Mouse (Mus musculus) myocyte (in vitro differentiated cells): ENCODE results near the gene Selenom. TPM values are rescaled to one million over a fixed set of nuclear protein-coding genes. Genes with fewer than 3 reads are reported as not detected.
A peak's percentile ranks its signal among the peaks of the same experiment; 100 is the strongest.

Experiments
- H3K27me3 ChIP-seq: one replicate; pipeline ENCODE4 v1.6.1; 2011; ENCODE audit not compliant: control insufficient read depth, insufficient read depth, insufficient read length
- H3K36me3 ChIP-seq: one replicate; pipeline ENCODE4 v1.6.1; 2011; ENCODE audit not compliant: control insufficient read depth, insufficient read depth
- H3K4me2 ChIP-seq: one replicate; pipeline ENCODE4 v1.6.1; 2011; ENCODE audit warnings: low read depth, control low read depth
- H3K4me3 ChIP-seq: one replicate; pipeline ENCODE4 v1.5.1; 2011; ENCODE audit warnings: mild to moderate bottlenecking, control low read depth, moderate library complexity
- H3K79me2 ChIP-seq: one replicate; pipeline ENCODE4 v1.6.1; 2011; ENCODE audit not compliant: control insufficient read depth, insufficient read depth
- H3ac ChIP-seq: one replicate; pipeline ENCODE4 v1.6.1; 2011; ENCODE audit not compliant: control insufficient read depth, insufficient read length
- CEBPB ChIP-seq: IDR thresholded peaks from 2 replicates; pipeline ENCODE4 v1.6.1; 2011; ENCODE audit warnings: mild to moderate bottlenecking, moderate library complexity; ENCODE audit not compliant: poor library complexity, insufficient read depth, severe bottlenecking
- E2F4 ChIP-seq: IDR thresholded peaks from one replicate; pipeline ENCODE4 v1.6.1; 2011; ENCODE audit warnings: mild to moderate bottlenecking, control low read depth, moderate library complexity; ENCODE audit not compliant: insufficient read depth
- MAX ChIP-seq: IDR thresholded peaks from one replicate; pipeline ENCODE4 v1.6.1; 2011; ENCODE audit warnings: low read depth, mild to moderate bottlenecking, control low read depth
- MYOD1 ChIP-seq, 3 experiments: IDR thresholded peaks; one replicate each; pipeline ENCODE4 v1.6.1; 2011; ENCODE audit warnings: control low read depth in 2 of 3, low read depth in 2 of 3, mild to moderate bottlenecking in 2 of 3, moderate library complexity in 1 of 3; ENCODE audit not compliant: insufficient read length in 2 of 3, control insufficient read depth in 1 of 3
- MYOG ChIP-seq, 3 experiments: IDR thresholded peaks; one replicate each; pipeline ENCODE4 v1.6.1; 2011; ENCODE audit warnings: control low read depth in 2 of 3, low read depth in 2 of 3, mild to moderate bottlenecking in 2 of 3; ENCODE audit not compliant: insufficient read length in 2 of 3, control insufficient read depth in 1 of 3, insufficient read depth in 1 of 3
- POLR2A ChIP-seq: IDR thresholded peaks from one replicate; pipeline ENCODE4 v1.6.1; 2011; ENCODE audit warnings: low read depth, mild to moderate bottlenecking, control low read depth, moderate library complexity; ENCODE audit not compliant: insufficient read length
- POLR2AphosphoS2 ChIP-seq: IDR thresholded peaks from one replicate; pipeline ENCODE4 v1.6.1; 2011; ENCODE audit warnings: low read depth, control low read depth; ENCODE audit not compliant: insufficient read length
- REST ChIP-seq: IDR thresholded peaks from one replicate; pipeline ENCODE4 v1.6.1; 2011; ENCODE audit warnings: mild to moderate bottlenecking, control low read depth, moderate library complexity; ENCODE audit not compliant: insufficient read depth, insufficient read length
- SRF ChIP-seq: IDR thresholded peaks from one replicate; pipeline ENCODE4 v1.6.1; 2011; ENCODE audit warnings: low read depth; ENCODE audit not compliant: control insufficient read depth, insufficient read length
- TCF12 ChIP-seq: IDR thresholded peaks from one replicate; pipeline ENCODE4 v1.6.1; 2011; ENCODE audit warnings: mild to moderate bottlenecking, control low read depth; ENCODE audit not compliant: poor library complexity, insufficient read depth, severe bottlenecking
- TCF3 ChIP-seq: IDR thresholded peaks from one replicate; pipeline ENCODE4 v1.6.1; 2011; ENCODE audit warnings: low read depth, control low read depth; ENCODE audit not compliant: insufficient read length
- USF1 ChIP-seq: IDR thresholded peaks from one replicate; pipeline ENCODE4 v1.6.1; 2011; ENCODE audit warnings: low read depth, mild to moderate bottlenecking, control low read depth, moderate library complexity
- polyA plus RNA-seq: library from polyadenylated mRNA; unstranded; fragments of >200 nt; fragmentation: generic; extraction: Trizol; gene quantifications from one replicate; pipeline ENCODE4 v1.2.1, GENCODE M21; 2012; ENCODE audit warnings: missing spikeins

Selenom gene
- polyA plus RNA-seq, 1 experiment = 270 TPM

DNA sequence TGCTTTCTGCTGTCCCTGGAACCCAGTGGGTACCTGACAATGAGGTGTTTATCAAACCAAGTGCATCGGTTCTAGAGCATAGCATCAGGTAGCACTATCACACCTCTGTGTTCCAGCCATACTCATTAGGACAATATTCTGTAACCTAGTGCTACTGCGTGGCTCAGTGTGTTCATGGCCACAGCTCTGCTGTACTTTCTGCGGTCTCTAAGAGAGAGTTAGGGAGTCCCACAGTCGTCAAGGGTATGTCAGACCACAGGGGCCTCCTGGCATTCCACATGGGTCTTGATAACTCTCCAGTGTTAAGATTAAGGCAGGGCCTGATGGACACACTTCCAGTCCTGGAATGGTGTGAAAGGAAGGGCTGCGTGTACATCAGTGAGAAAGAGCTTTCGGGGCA is 49.4 kb downstream of the Selenom start:
- Histone ChIP-seq H3K36me3 (no peaks in the 10 kb centered on the region), H3K4me3 (no peak overlapping the region), H3K27me3 (no peaks in the 10 kb centered on the region), H3K4me2 (no peak overlapping the region), H3K79me2 (no peaks in the 10 kb centered on the region), H3ac (no peak overlapping the region)
- TF ChIP-seq CEBPB = no peak
- TF ChIP-seq E2F4 = no peak
- no peak for TF ChIP-seq TCF3
- TF ChIP-seq USF1 = no peak
- TF ChIP-seq POLR2AphosphoS2 = no peak
- no peak for TF ChIP-seq SRF
- TF ChIP-seq TCF12 = no peak
- TF ChIP-seq REST = no peak
- no peak for TF ChIP-seq POLR2A
- no peak for TF ChIP-seq MYOG (IDR thresholded peaks at IDR 0.05; ENCODE audit: control insufficient read depth in 1 of 3, insufficient read depth in 1 of 3, insufficient read length in 2 of 3, low read depth in 2 of 3)
- no peak for TF ChIP-seq MAX
- TF ChIP-seq MYOD1 (IDR thresholded peaks at IDR 0.05; ENCODE audit: control insufficient read depth in 1 of 3, insufficient read length in 2 of 3, low read depth in 2 of 3) = no peak

DNA sequence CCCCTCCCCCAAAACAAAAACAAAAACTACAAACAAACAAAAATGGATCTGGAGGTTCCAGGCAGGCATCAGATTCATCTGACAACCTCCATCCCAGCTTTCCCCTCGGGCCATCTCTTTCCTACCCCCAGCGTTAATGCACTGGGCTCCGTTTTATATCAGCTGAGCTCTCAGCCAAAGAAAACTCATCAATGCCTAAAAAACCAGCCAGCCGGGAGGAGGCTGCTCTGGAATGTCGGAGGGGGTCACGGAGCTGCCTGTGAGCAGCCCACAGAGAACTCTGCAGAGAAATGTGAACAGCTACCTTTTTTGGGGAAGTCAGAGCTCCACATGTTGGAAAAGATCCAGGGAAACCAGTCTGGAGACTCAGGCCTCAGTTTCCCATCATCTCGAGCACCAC is 50.0 kb downstream of the Selenom start:
- TF ChIP-seq POLR2A (no peak), POLR2AphosphoS2 (no peak), CEBPB (no peak), E2F4 (no peak), TCF12 (no peak), SRF (no peak), MAX (no peak), USF1 (no peak), MYOG (IDR thresholded peaks at IDR 0.05; ENCODE audit: control insufficient read depth in 1 of 3, insufficient read depth in 1 of 3, insufficient read length in 2 of 3, low read depth in 2 of 3) (no peak), TCF3 (no peak)
- Histone ChIP-seq H3K79me2 (no peaks in the 10 kb centered on the region), H3K36me3 (no peaks in the 10 kb centered on the region), H3K4me3 (no peak overlapping the region), H3ac (no peak overlapping the region), H3K27me3 (no peaks in the 10 kb centered on the region), H3K4me2 (no peak overlapping the region)

DNA sequence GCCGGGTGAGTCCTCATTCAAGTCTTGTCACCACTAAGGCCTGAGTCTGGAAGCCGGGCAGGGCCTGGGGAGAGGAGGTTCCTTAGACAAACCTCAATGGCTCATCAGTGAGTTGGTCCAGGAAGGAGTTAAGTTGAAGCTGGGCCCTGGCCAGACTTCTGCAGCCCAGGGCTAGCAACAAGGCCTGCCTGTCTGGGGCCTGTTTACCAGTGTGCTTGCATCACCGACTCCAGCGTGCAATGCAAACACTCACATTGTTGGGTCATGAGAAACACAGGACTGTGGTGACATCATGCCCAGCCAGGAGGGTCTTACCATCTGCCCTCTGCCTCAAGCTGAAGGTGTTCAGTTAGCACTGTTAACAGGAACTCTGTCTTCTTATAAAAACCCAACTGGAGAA is 51.5 kb downstream of the Selenom start:
- no peak overlapping the region for H3K4me3 ChIP-seq
- no peak overlapping the region for H3K4me2 ChIP-seq
- no peak overlapping the region for H3ac ChIP-seq
- no peaks in the 10 kb centered on the region for H3K79me2 ChIP-seq
- TF ChIP-seq REST (no peak), POLR2A (no peak), CEBPB (peak; percentile 52; the same call in 1 of the 2 replicates), E2F4 (no peak)
- H3K36me3 ChIP-seq = no peaks in the 10 kb centered on the region
- H3K27me3 ChIP-seq = no peaks in the 10 kb centered on the region

Other genes starting within 250 kb of the Selenom start
- gene Drg1, start 248.3 kb upstream of the Selenom start, polyA plus RNA-seq = 109 TPM
- gene Patz1, start 225.8 kb upstream of the Selenom start, polyA plus RNA-seq = 14.5 TPM
- gene Pik3ip1, start 184.3 kb upstream of the Selenom start, polyA plus RNA-seq = 5.8 TPM
- gene Limk2, start 105.5 kb upstream of the Selenom start, polyA plus RNA-seq = 37.8 TPM
- gene Rnf185, start 62.3 kb upstream of the Selenom start, polyA plus RNA-seq = 47.2 TPM
- gene Pla2g3, start 26.4 kb upstream of the Selenom start, polyA plus RNA-seq = 0.62 TPM
- gene Inpp5j, start 9.9 kb upstream of the Selenom start, polyA plus RNA-seq = 5.8 TPM
- 141 TPM for gene Smtn, start 25.9 kb downstream of the Selenom start, polyA plus RNA-seq
- 28.2 TPM for gene Morc2a, start 134.5 kb downstream of the Selenom start, polyA plus RNA-seq